Mouse (Mus musculus): Measurements from ENCODE around the gene Plod3. TPM values are rescaled to one million over a fixed set of nuclear protein-coding genes. Genes with fewer than 3 reads are reported as not detected.
"Not testable (repeated sequence)": the region's sequence is repeated elsewhere in the genome, so short reads cannot be mapped to it uniquely, and the experiment has no call there.

Gene Plod3
- polyA plus RNA-seq (2012; rRNA removed): 13.8 and 13.9 TPM in 2 replicates
- polyA plus RNA-seq (2014; fragmentation: Nextera tagmentation; extraction: Ambion mirVana): 7.2 and 7.5 TPM in 2 replicates

DNA sequence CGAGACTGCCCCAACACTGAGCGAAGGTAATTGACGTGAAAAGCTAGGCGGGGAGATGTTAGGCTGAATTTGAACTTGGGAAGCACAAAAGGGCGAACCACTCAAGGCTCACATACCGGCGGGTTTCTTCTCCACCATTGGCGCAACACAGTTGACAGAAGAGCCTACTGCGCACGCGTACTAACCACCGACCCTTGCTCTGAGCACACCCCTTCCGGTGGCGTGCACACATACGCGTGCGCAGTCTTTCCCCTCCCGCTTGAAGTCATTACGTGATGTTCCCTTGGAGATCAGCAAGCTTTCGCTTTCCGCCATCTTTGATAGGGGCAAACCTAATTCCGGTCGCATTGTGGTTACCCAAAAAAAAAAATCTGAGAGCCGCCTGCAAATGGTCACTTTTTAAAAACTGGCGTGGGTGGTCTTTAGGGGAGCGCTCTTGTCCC is at the start of gene Plod3:
Plod3 (plus strand) TSS at position 325 of the 443 bp plus-strand sequence.
- peak within 1 kb of the TSS; percentile 93 for H3K9ac ChIP-seq (replicated peaks)
- H3K4me1 ChIP-seq (replicated peaks; ENCODE audit: control insufficient read depth in 2 of 2, insufficient read depth in 2 of 2, low read length in 1 of 2): peaks cover 0 to 13% of the 10 kb centered on the region in 2 experiments; a peak in 2 of 4 replicates
- no peaks in the 10 kb centered on the region for H3K9me3 ChIP-seq (ENCODE audit: control insufficient read depth, low read length)
- ATAC-seq (ENCODE audit: insufficient read depth) (peak; percentile 92), DNase-seq (ENCODE audit: low read depth in 3 of 3, low spot score in 3 of 3) (peak; percentile 99)
- peak within 1 kb of the TSS; percentile 92 for H3K4me2 ChIP-seq (ENCODE audit: low read depth)
- no peaks in the 10 kb centered on the region for H3K36me3 ChIP-seq (replicated peaks; ENCODE audit: control insufficient read depth, insufficient read depth, low read depth)
- peak; percentile 18; the same call in 1 of the 2 replicates for TF ChIP-seq CTCF (IDR thresholded peaks at IDR 0.05; ENCODE audit: low read depth)
- no peak for TF ChIP-seq EP300 (IDR thresholded peaks at IDR 0.05; ENCODE audit: low read depth)
- H3K27me3 ChIP-seq (ENCODE audit: control insufficient read depth, insufficient read depth, low read length): no peaks in the 10 kb centered on the region
- WGBS (ENCODE audit: insufficient replicate concordance): under 1% methylated on average over 26 of the region's 26 CpGs
- H3K27ac ChIP-seq: peak within 1 kb of the TSS; percentile 75
- peak within 1 kb of the TSS; percentile 93 to 98 for H3K4me3 ChIP-seq (ENCODE audit: insufficient read depth in 1 of 2, low read depth in 2 of 2, low read length in 2 of 2)

- H3K9me3 ChIP-seq (ENCODE audit: control insufficient read depth, low read length): no peaks in the 10 kb centered on the region
- 70% methylated on average over 5 of the region's 5 CpGs for WGBS (ENCODE audit: insufficient replicate concordance)
- H3K4me3 ChIP-seq (ENCODE audit: insufficient read depth in 1 of 2, low read depth in 2 of 2, low read length in 2 of 2): no peak overlapping the region
- TF ChIP-seq CTCF (IDR thresholded peaks at IDR 0.05; ENCODE audit: low read depth) (no peak), EP300 (IDR thresholded peaks at IDR 0.05; ENCODE audit: low read depth) (no peak)
- no peaks in the 10 kb centered on the region for H3K4me1 ChIP-seq (replicated peaks; ENCODE audit: control insufficient read depth in 2 of 2, insufficient read depth in 2 of 2, low read length in 1 of 2)
- ATAC-seq (ENCODE audit: insufficient read depth) (no peak), DNase-seq (ENCODE audit: low read depth in 3 of 3, low spot score in 3 of 3) (no peak)
- no peak overlapping the region for H3K9ac ChIP-seq (replicated peaks)
- no peaks in the 10 kb centered on the region for H3K36me3 ChIP-seq (replicated peaks; ENCODE audit: control insufficient read depth, insufficient read depth, low read depth)
- H3K27ac ChIP-seq: no peak overlapping the region
- no peaks in the 10 kb centered on the region for H3K27me3 ChIP-seq (ENCODE audit: control insufficient read depth, insufficient read depth, low read length)
- H3K4me2 ChIP-seq (ENCODE audit: low read depth): no peak overlapping the region
Measured at GRCm38 (mm10) chr5:136937621-136938020, 49.2 kb upstream of the Plod3 start.

DNA sequence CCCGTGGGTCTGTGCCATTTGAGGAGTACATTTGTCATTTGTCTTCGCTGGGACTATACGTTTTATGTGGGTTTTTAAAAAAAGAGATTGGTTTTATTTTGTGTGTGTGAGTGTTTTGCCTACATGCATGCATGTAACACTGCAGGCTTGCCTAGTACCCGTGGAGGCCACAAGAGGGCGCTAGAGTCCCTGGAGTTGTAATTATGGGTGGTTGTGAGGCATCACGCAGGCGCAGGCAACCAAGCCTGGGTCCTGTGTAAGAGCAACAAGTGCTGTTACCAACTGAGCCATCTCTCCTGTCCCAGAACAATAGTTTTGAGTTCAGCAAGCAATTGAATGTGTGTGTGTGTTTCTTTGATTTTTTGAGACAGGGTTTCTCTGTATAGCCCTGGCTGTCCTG is 47.5 kb upstream of the Plod3 start:
- no peak overlapping the region for H3K9ac ChIP-seq (replicated peaks)
- DNase-seq (ENCODE audit: low read depth in 3 of 3, low spot score in 3 of 3): no peak
- 56% methylated on average over 7 of the region's 7 CpGs for WGBS (ENCODE audit: insufficient replicate concordance)

GRCm38 (mm10) chr5:136940029-136940428 is 46.8 kb upstream of the Plod3 start:
- not testable (repeated sequence) for DNase-seq (ENCODE audit: low read depth in 3 of 3, low spot score in 3 of 3); H3K27ac ChIP-seq; H3K27me3 ChIP-seq (ENCODE audit: control insufficient read depth, insufficient read depth, low read length); ATAC-seq (ENCODE audit: insufficient read depth); H3K4me2 ChIP-seq (ENCODE audit: low read depth); H3K4me3 ChIP-seq (ENCODE audit: insufficient read depth in 1 of 2, low read depth in 2 of 2, low read length in 2 of 2); H3K36me3 ChIP-seq (replicated peaks; ENCODE audit: control insufficient read depth, insufficient read depth, low read depth); H3K9me3 ChIP-seq (ENCODE audit: control insufficient read depth, low read length); H3K4me1 ChIP-seq (replicated peaks; ENCODE audit: control insufficient read depth in 2 of 2, insufficient read depth in 2 of 2, low read length in 1 of 2); H3K9ac ChIP-seq (replicated peaks)
- WGBS (ENCODE audit: insufficient replicate concordance): 70% methylated on average over 6 of the region's 6 CpGs

More for the DNA sequence above, 47.5 kb upstream of the Plod3 start:
- Histone ChIP-seq H3K9me3 (ENCODE audit: control insufficient read depth, low read length) (no peaks in the 10 kb centered on the region), H3K4me1 (replicated peaks; ENCODE audit: control insufficient read depth in 2 of 2, insufficient read depth in 2 of 2, low read length in 1 of 2) (no peaks in the 10 kb centered on the region), H3K27ac (no peak overlapping the region), H3K4me2 (ENCODE audit: low read depth) (no peak overlapping the region), H3K36me3 (replicated peaks; ENCODE audit: control insufficient read depth, insufficient read depth, low read depth) (no peaks in the 10 kb centered on the region), H3K4me3 (ENCODE audit: insufficient read depth in 1 of 2, low read depth in 2 of 2, low read length in 2 of 2) (no peak overlapping the region), H3K27me3 (ENCODE audit: control insufficient read depth, insufficient read depth, low read length) (no peaks in the 10 kb centered on the region)
- TF ChIP-seq EP300 (IDR thresholded peaks at IDR 0.05; ENCODE audit: low read depth): no peak
- peak; percentile 80 for TF ChIP-seq CTCF (IDR thresholded peaks at IDR 0.05; ENCODE audit: low read depth)
- ATAC-seq (ENCODE audit: insufficient read depth): no peak

GRCm38 (mm10) chr5:136940845-136941560 is 45.8 kb upstream of the Plod3 start:
- H3K36me3 ChIP-seq (replicated peaks; ENCODE audit: control insufficient read depth, insufficient read depth, low read depth): no peaks in the 10 kb centered on the region
- 65% methylated on average over 12 of the region's 12 CpGs for WGBS (ENCODE audit: insufficient replicate concordance)
- TF ChIP-seq EP300 (IDR thresholded peaks at IDR 0.05; ENCODE audit: low read depth) (no peak), CTCF (IDR thresholded peaks at IDR 0.05; ENCODE audit: low read depth) (no peak)

More at GRCm38 (mm10) chr5:136940845-136941560, 45.8 kb upstream of the Plod3 start:
- no peak overlapping the region for H3K9ac ChIP-seq (replicated peaks)
- no peaks in the 10 kb centered on the region for H3K4me1 ChIP-seq (replicated peaks; ENCODE audit: control insufficient read depth in 2 of 2, insufficient read depth in 2 of 2, low read length in 1 of 2)
- H3K4me3 ChIP-seq (ENCODE audit: insufficient read depth in 1 of 2, low read depth in 2 of 2, low read length in 2 of 2): no peak overlapping the region
- H3K4me2 ChIP-seq (ENCODE audit: low read depth): no peak overlapping the region
- H3K27ac ChIP-seq: no peak overlapping the region
- ATAC-seq (ENCODE audit: insufficient read depth): no peak
- H3K9me3 ChIP-seq (ENCODE audit: control insufficient read depth, low read length): no peaks in the 10 kb centered on the region
- DNase-seq (ENCODE audit: low read depth in 3 of 3, low spot score in 3 of 3): no peak
- no peaks in the 10 kb centered on the region for H3K27me3 ChIP-seq (ENCODE audit: control insufficient read depth, insufficient read depth, low read length)
